8 mouse cellular contexts compared by ENCODE assay signal in the genomic region with DNA sequence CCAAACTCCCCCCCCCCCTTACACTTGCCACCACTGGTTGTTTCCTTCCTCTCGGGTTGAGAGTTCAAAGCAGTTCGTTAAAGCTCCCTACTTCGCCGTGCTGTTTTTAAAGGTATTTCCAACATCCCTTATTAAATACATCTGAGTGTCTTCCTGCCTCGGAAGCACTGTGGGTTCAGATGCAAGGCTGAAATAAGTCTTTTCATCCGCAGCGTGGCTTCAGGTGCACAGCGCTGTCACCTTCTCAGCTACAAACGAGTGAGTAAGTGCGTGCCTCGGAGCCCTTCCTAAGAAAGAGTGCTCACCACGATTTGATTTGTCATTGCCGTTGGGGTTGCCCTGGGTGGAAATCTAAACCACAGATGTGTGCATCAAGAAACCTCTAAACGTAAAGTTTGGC. TPM values are rescaled to one million over a fixed set of nuclear protein-coding genes. Genes with fewer than 3 reads are reported as not detected.
DNase-seq lines count a peak whose midpoint lies in the region; ATAC-seq and TF ChIP-seq lines count a peak whose summit lies in the region.

A gene (minus strand): TSS at position 266 of the 400 bp plus-strand sequence.

- no peaks in the 10 kb centered on the region for H3K27me3 ChIP-seq in thymus, adult 2 months (ENCODE audit: control insufficient read depth, insufficient read depth, low read length)

- DNase-seq in cerebellum, adult 18-20 months = peak; percentile 27 to 44
- DNase-seq in cerebellum, adult 8-10 months = no peak
- DNase-seq in c-Kit-positive CD71-positive TER-119-positive erythroid progenitor cells, embryonic 14.5 days (ENCODE audit: low spot score) = peak; percentile 66
- DNase-seq in layer of hippocampus, postnatal 10 days (ENCODE audit: low spot score in 2 of 2) = no peak
- DNase-seq in thymus, adult 2 months = peak; percentile 61

- peaks cover 8% of the 10 kb centered on the region for H3K4me1 ChIP-seq in thymus, adult 2 months (replicated peaks; ENCODE audit: control insufficient read depth, insufficient read depth, low read length)

- H3K4me3 ChIP-seq in thymus, adult 2 months (ENCODE audit: control insufficient read depth, insufficient read depth, low read length) = peak within 1 kb of the TSS; percentile 80

- TF ChIP-seq POLR2A in thymus, adult 2 months (IDR thresholded peaks at IDR 0.05; ENCODE audit: control insufficient read depth, extremely low read depth, insufficient read depth, low read length, poor library complexity) = no peak

- H3K27ac ChIP-seq in thymus, adult 2 months (ENCODE audit: control insufficient read depth, insufficient read depth, low read length) = peak within 1 kb of the TSS; percentile 92

- TF ChIP-seq CTCF in thymus, adult 2 months (IDR thresholded peaks at IDR 0.05; ENCODE audit: borderline replicate concordance, control insufficient read depth, extremely low read depth, insufficient read depth, low read length, poor library complexity) = no peak

- H3K36me3 ChIP-seq in thymus, adult 2 months (ENCODE audit: control insufficient read depth, insufficient read depth, low read length) = 0 out of 2 replicates have a peak, but pooled peaks cover 3% of the 10 kb centered on the region

- ATAC-seq in CD4-positive, CD25-positive, alpha-beta regulatory T cell, adult 4 months = peak; percentile 32
- no peak for ATAC-seq in granulocyte monocyte progenitor cell, adult 5-6 weeks (replicated peaks; ENCODE audit: poor library complexity, severe bottlenecking)
- ATAC-seq in megakaryocyte progenitor cell, adult 5-6 weeks (replicated peaks; ENCODE audit: poor library complexity) = 0 out of 2 replicates have a peak, but pooled peaks have one; percentile 8

- 0% methylated on average over 14 of the region's 14 CpGs for WGBS in thymus, adult 2 months

RNA-seq across cellular contexts. Expression of the gene that starts here (rescaled TPM):
- polyA plus RNA-seq in CD4-positive, CD25-positive, alpha-beta regulatory T cell, adult 4 months (2017; shearing (Covaris generic)) = 100 to 1,000 TPM; 319 to 341 TPM
- total RNA-seq in granulocyte monocyte progenitor cell, adult 5-6 weeks (2014; fragmentation: Nextera tagmentation) = 132 and 145 TPM in 2 replicates
- 245 and 274 TPM in 2 replicates for total RNA-seq in granulocyte monocyte progenitor cell, adult 5-6 weeks (2017)
- 10 to 100 TPM; 15.0 to 17.8 TPM for total RNA-seq in layer of hippocampus, postnatal 10 days (2021)
- 243 and 247 TPM in 2 replicates for total RNA-seq in megakaryocyte progenitor cell, adult 5-6 weeks (2015)
- total RNA-seq in megakaryocyte progenitor cell, adult 5-6 weeks (2017) = 206 and 228 TPM in 2 replicates
- polyA plus RNA-seq in thymus, adult 2 months (2012; rRNA removed) = 183 and 201 TPM in 2 replicates

Comparison
In these comparisons a context has a peak if more than half of its experiments do, and no peak if none do; other contexts are left out.
1. RNA of the gene that starts here (total RNA-seq): 132 to 274 TPM in granulocyte monocyte progenitor cell, adult 5-6 weeks and 206 to 247 TPM in megakaryocyte progenitor cell, adult 5-6 weeks; 15.0 to 17.8 TPM in layer of hippocampus, postnatal 10 days; every median in the first group is over 4 times any median in the second.
2. DNase-seq: peak in cerebellum, adult 18-20 months (2 of 2), c-Kit-positive CD71-positive TER-119-positive erythroid progenitor cells, embryonic 14.5 days (single experiment) and thymus, adult 2 months (single experiment); none in cerebellum, adult 8-10 months (single experiment) and layer of hippocampus, postnatal 10 days (0 of 2).